19 mouse cellular contexts compared by ENCODE assay signal in genomic region chr17:25761561-25761970, GRCm38 (mm10). TPM values are rescaled to one million over a fixed set of nuclear protein-coding genes. Genes with fewer than 3 reads are reported as not detected.
DNase-seq lines count a peak whose midpoint lies in the region; ATAC-seq lines count a peak whose summit lies in the region.
"Had no signal": no experiment of that assay in that cellular context is flagged by ENCODE, and none has a peak within 500 bp of the region (broad histone marks: within the 10 kb centered on the region; RNA-seq: fewer than 3 reads in every experiment).

No protein-coding gene starts in this region.

- 65% methylated on average over 4 of the region's 4 CpGs for WGBS in neural tube, embryonic 15.5 days

- H3K4me1 ChIP-seq in neural tube, embryonic 15.5 days: no peaks in the 10 kb centered on the region

- DNase-seq in frontal cortex, postnatal 36 days (ENCODE audit: low spot score in 2 of 2): peak; percentile 31 to 71
- DNase-seq in frontal cortex, postnatal 25 days (ENCODE audit: low spot score in 2 of 2): no peak
- peak; percentile 42 for DNase-seq in layer of hippocampus, adult 9-10 months (ENCODE audit: low spot score)
- DNase-seq in layer of hippocampus, postnatal 36 days: no peak
- peak; percentile 59 for DNase-seq in right cerebral cortex, adult 18-20 months
- DNase-seq in right cerebral cortex, postnatal 14 days: no peak
- peak; percentile 64 for DNase-seq in retina, postnatal 1 day
- DNase-seq: adrenal gland, postnatal 25 days; B cell, adult 2 months; cerebellum, adult 11 months; kidney, adult 2 months had no signal

- no peak overlapping the region for H3K27ac ChIP-seq in neural tube, embryonic 15.5 days (replicated peaks)
- H3K27ac ChIP-seq: liver, embryonic 14.5 days had no signal

- no peaks in the 10 kb centered on the region for H3K9me3 ChIP-seq in neural tube, embryonic 15.5 days (replicated peaks)

- no peak overlapping the region for H3K9ac ChIP-seq in neural tube, embryonic 15.5 days (replicated peaks)
- H3K9ac ChIP-seq: liver, embryonic 14.5 days had no signal

- no peak for ATAC-seq in neural tube, embryonic 15.5 days (ENCODE audit: low FRiP score)

- peaks cover 6% of the 10 kb centered on the region for H3K27me3 ChIP-seq in neural tube, embryonic 15.5 days (replicated peaks)

- no peak overlapping the region for H3K4me3 ChIP-seq in neural tube, embryonic 15.5 days (replicated peaks)

- no peaks in the 10 kb centered on the region for H3K36me3 ChIP-seq in neural tube, embryonic 15.5 days

- no peak overlapping the region for H3K4me2 ChIP-seq in neural tube, embryonic 15.5 days

RNA-seq across cellular contexts. Expression of gene Msln, which starts 7.4 kb away (rescaled TPM):
- under 1 TPM; 0.66 to 0.77 TPM for total RNA-seq in layer of hippocampus, postnatal 36 days (2021)
- polyA plus RNA-seq in neural tube, embryonic 15.5 days (2015; fragmentation: Nextera tagmentation; extraction: Ambion mirVana): 1.4 and 2.0 TPM in 2 replicates
- total RNA-seq: common myeloid progenitor, adult 5-6 weeks; hematopoietic stem cell, adult 5-6 weeks; megakaryocyte progenitor cell, adult 5-6 weeks had no signal

RNA-seq across cellular contexts. Expression of gene Narfl, which starts 12.0 kb away (rescaled TPM):
- 10 to 100 TPM; 35.1 to 37.5 TPM for total RNA-seq in layer of hippocampus, postnatal 36 days (2021)
- 26.6 and 30.6 TPM in 2 replicates for polyA plus RNA-seq in neural tube, embryonic 15.5 days (2015; fragmentation: Nextera tagmentation; extraction: Ambion mirVana)

RNA-seq across cellular contexts. Expression of gene Haghl, which starts 23.9 kb away (rescaled TPM):
- 100 to 1,000 TPM in 1 of 2 experiments, 10 to 100 TPM in 1; 98.1 to 107 TPM for total RNA-seq in layer of hippocampus, postnatal 36 days (2021)
- polyA plus RNA-seq in neural tube, embryonic 15.5 days (2015; fragmentation: Nextera tagmentation; extraction: Ambion mirVana): 137 and 153 TPM in 2 replicates

RNA-seq across cellular contexts. Expression of gene Ccdc78, which starts 24.8 kb away (rescaled TPM):
- under 1 TPM; 0.20 to 0.25 TPM for total RNA-seq in layer of hippocampus, postnatal 36 days (2021)
- polyA plus RNA-seq in neural tube, embryonic 15.5 days (2015; fragmentation: Nextera tagmentation; extraction: Ambion mirVana): 0.17 and 0.41 TPM in 2 replicates
- total RNA-seq: adrenal gland, postnatal 25 days; common myeloid progenitor, adult 5-6 weeks; gastrocnemius, adult 18-20 months; hematopoietic stem cell, adult 5-6 weeks; neutrophil, adult 5-6 weeks had no signal

RNA-seq across cellular contexts. Expression of gene Mslnl, which starts 25.7 kb away (rescaled TPM):
- under 1 TPM in 1 of 2 experiments, not detected in 1; 0.12 TPM for total RNA-seq in layer of hippocampus, postnatal 36 days (2021)
- polyA plus RNA-seq in neural tube, embryonic 15.5 days (2015; fragmentation: Nextera tagmentation; extraction: Ambion mirVana): not detected in 2 replicates
- total RNA-seq: adrenal gland, postnatal 25 days; common myeloid progenitor, adult 5-6 weeks; gastrocnemius, adult 18-20 months; hematopoietic stem cell, adult 5-6 weeks; left cerebral cortex, postnatal 10 days; megakaryocyte progenitor cell, adult 5-6 weeks; neutrophil, adult 5-6 weeks had no signal
- polyA plus RNA-seq: kidney, adult 2 months; liver, embryonic 14.5 days had no signal

Comparison
In these comparisons a context has a peak if more than half of its experiments do, and no peak if none do; other contexts are left out.
1. DNase-seq: peak in frontal cortex, postnatal 36 days (2 of 2), layer of hippocampus, adult 9-10 months (single experiment), right cerebral cortex, adult 18-20 months (single experiment) and retina, postnatal 1 day (single experiment); none in frontal cortex, postnatal 25 days (0 of 2), layer of hippocampus, postnatal 36 days (0 of 2) and right cerebral cortex, postnatal 14 days (single experiment).